ENCODE assay signal across 26 mouse cellular contexts in genomic region chr2:101757806-101758205, GRCm38 (mm10).
"Had no signal": no experiment of that assay in that cellular context is flagged by ENCODE, and none has a peak within 500 bp of the region (broad histone marks: within the 10 kb centered on the region; RNA-seq: fewer than 3 reads in every experiment).

No protein-coding gene starts in this region.

- H3K4me3 ChIP-seq: embryonic facial prominence, embryonic 10.5 days; embryonic facial prominence, embryonic 12.5 days; embryonic facial prominence, embryonic 13.5 days; embryonic facial prominence, embryonic 15.5 days; erythroblast, embryonic 14.5 days; forebrain, embryonic 10.5 days; forebrain, embryonic 12.5 days; forebrain, embryonic 13.5 days; forebrain, embryonic 15.5 days; gastrocnemius, adult 2 months had no signal

- H3K27me3 ChIP-seq: embryonic facial prominence, embryonic 12.5 days; embryonic facial prominence, embryonic 13.5 days; embryonic facial prominence, embryonic 15.5 days; forebrain, embryonic 12.5 days; forebrain, embryonic 13.5 days; forebrain, embryonic 15.5 days had no signal

- H3K36me3 ChIP-seq: embryonic facial prominence, embryonic 10.5 days; embryonic facial prominence, embryonic 12.5 days; embryonic facial prominence, embryonic 13.5 days; embryonic facial prominence, embryonic 15.5 days; forebrain, embryonic 12.5 days; forebrain, embryonic 15.5 days had no signal

- DNase-seq: cerebellum, adult 2 months; cerebellum, adult 8-10 months; cerebellum, adult 9-10 months; cerebellum, adult 9-11 months; cerebellum, postnatal 10 days; cerebellum, postnatal 14 days; cerebellum, postnatal 25 days; cerebellum, postnatal 36 days; embryo, embryonic 11 days; forebrain, postnatal 0 days; gastrocnemius, adult 2 months; gastrocnemius, postnatal 10 days; gastrocnemius, postnatal 14 days; gastrocnemius, postnatal 25 days; gastrocnemius, postnatal 36 days had no signal

- ATAC-seq: forebrain, embryonic 13.5 days; forebrain, embryonic 14.5 days; forebrain, embryonic 15.5 days; forebrain, embryonic 16.5 days; forebrain, postnatal 0 days had no signal

- H3K9me3 ChIP-seq: embryonic facial prominence, embryonic 10.5 days; embryonic facial prominence, embryonic 12.5 days; embryonic facial prominence, embryonic 13.5 days; embryonic facial prominence, embryonic 15.5 days; forebrain, embryonic 10.5 days; forebrain, embryonic 12.5 days; forebrain, embryonic 13.5 days; forebrain, embryonic 15.5 days had no signal

- H3K9ac ChIP-seq: embryonic facial prominence, embryonic 12.5 days; embryonic facial prominence, embryonic 13.5 days; embryonic facial prominence, embryonic 15.5 days; forebrain, embryonic 12.5 days; forebrain, embryonic 13.5 days; forebrain, embryonic 15.5 days; forebrain, postnatal 0 days had no signal

- H3K27ac ChIP-seq: embryonic facial prominence, embryonic 10.5 days; embryonic facial prominence, embryonic 12.5 days; embryonic facial prominence, embryonic 13.5 days; embryonic facial prominence, embryonic 15.5 days; forebrain, embryonic 10.5 days; forebrain, embryonic 12.5 days; forebrain, embryonic 13.5 days; forebrain, embryonic 15.5 days; gastrocnemius, adult 2 months had no signal
